Mouse (Mus musculus): ENCODE results near the gene Ankrd33b. TPM values are rescaled to one million over a fixed set of nuclear protein-coding genes. Genes with fewer than 3 reads are reported as not detected.

The Ankrd33b gene
- polyA plus RNA-seq, 1 experiment: 0.52 TPM

DNA sequence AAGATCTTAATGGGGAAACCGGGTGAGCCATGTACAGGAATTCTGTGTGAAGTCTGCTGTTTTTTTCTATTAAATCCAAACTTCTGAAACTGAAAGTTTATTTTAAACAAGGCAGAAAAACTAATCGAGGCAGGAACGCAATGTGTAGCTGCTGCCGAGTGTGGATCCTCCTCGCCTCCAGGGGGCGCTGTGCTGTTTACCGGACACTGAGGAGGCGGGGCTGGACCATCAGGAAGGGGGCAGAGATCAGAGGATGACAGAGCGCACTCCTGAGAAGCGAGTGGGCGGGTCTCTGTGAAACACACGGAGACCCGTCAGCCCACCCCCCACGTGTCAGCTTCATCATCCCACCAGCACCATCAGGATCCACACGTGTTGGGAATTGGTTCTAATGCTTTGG lies 58.0 kb downstream of the Ankrd33b start:
- H3K27ac ChIP-seq (ENCODE audit: insufficient read depth, low read depth, low read length): no peak overlapping the region
- no peak overlapping the region for H3K4me3 ChIP-seq (ENCODE audit: low read depth, low read length)
- peaks cover 14% of the 10 kb centered on the region for H3K27me3 ChIP-seq (ENCODE audit: control insufficient read depth, insufficient read depth, low read length)
- TF ChIP-seq POLR2A (IDR thresholded peaks at IDR 0.05; ENCODE audit: low read depth, low read length) (no peak), CTCF (IDR thresholded peaks at IDR 0.05; ENCODE audit: extremely low read depth, insufficient read length, insufficient replicate concordance, low read depth, low read length) (peak; percentile 41; the same call in 1 of the 2 replicates)
- 76% methylated on average over 15 of the region's 15 CpGs for WGBS
- no peaks in the 10 kb centered on the region for H3K4me1 ChIP-seq (ENCODE audit: control insufficient read depth, insufficient read depth, insufficient read length, low read length)
- no peaks in the 10 kb centered on the region for H3K36me3 ChIP-seq (ENCODE audit: control insufficient read depth, insufficient read depth, low read length)

DNA sequence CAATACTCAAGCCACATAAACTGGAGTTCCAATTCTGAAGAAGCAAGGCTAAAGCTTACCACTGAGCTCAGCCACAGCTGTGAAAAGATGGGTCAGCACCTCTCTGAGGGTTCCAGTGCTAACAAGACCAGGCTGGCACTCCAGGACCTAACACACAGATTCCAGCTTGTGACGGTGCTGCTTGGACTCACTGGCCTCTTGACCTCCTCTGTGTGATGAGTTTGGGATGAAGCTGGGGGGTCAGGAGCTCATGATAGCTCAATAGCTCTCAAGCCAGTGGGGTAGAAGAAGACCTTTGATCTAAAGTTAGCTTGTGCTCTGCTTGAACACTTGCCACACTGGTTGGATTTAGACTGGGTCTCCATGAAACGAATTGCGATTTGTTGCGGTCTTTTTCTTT lies 60.8 kb downstream of the Ankrd33b start:
- H3K27me3 ChIP-seq (ENCODE audit: control insufficient read depth, insufficient read depth, low read length): peaks cover 10% of the 10 kb centered on the region
- TF ChIP-seq CTCF (IDR thresholded peaks at IDR 0.05; ENCODE audit: extremely low read depth, insufficient read length, insufficient replicate concordance, low read depth, low read length) (no peak), POLR2A (IDR thresholded peaks at IDR 0.05; ENCODE audit: low read depth, low read length) (no peak)
- no peaks in the 10 kb centered on the region for H3K36me3 ChIP-seq (ENCODE audit: control insufficient read depth, insufficient read depth, low read length)
- H3K4me1 ChIP-seq (ENCODE audit: control insufficient read depth, insufficient read depth, insufficient read length, low read length): no peaks in the 10 kb centered on the region
- WGBS: 95% methylated on average over 4 of the region's 4 CpGs
- no peak overlapping the region for H3K27ac ChIP-seq (ENCODE audit: insufficient read depth, low read depth, low read length)
- no peak overlapping the region for H3K4me3 ChIP-seq (ENCODE audit: low read depth, low read length)

DNA sequence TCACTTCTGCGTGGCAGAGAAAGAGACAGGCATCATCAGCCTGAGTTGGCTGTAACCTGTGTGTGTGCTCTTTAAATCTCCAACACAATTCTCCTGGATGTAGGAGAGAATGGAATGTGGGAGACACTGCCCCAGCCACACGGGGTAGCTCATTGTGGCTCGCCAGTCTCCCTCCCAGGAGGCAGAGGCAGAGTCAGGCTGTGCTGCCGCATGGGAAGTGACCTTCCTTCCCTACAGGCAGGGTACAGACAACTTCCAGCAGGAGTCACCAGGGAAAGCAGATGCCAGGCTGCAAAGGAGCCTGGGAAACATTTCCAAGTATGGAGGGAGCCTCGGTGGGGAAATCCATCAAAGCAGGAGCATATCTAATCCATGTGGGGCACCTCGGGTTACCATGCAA lies 62.3 kb downstream of the Ankrd33b start:
- Histone ChIP-seq H3K4me3 (ENCODE audit: low read depth, low read length) (no peak overlapping the region), H3K36me3 (ENCODE audit: control insufficient read depth, insufficient read depth, low read length) (no peaks in the 10 kb centered on the region), H3K27me3 (ENCODE audit: control insufficient read depth, insufficient read depth, low read length) (peaks cover 8% of the 10 kb centered on the region; the same call in 1 of the 2 replicates), H3K27ac (ENCODE audit: insufficient read depth, low read depth, low read length) (no peak overlapping the region), H3K4me1 (ENCODE audit: control insufficient read depth, insufficient read depth, insufficient read length, low read length) (no peaks in the 10 kb centered on the region)
- TF ChIP-seq CTCF (IDR thresholded peaks at IDR 0.05; ENCODE audit: extremely low read depth, insufficient read length, insufficient replicate concordance, low read depth, low read length): no peak
- no peak for TF ChIP-seq POLR2A (IDR thresholded peaks at IDR 0.05; ENCODE audit: low read depth, low read length)
- whole genome bisulfite sequencing: 53% methylated on average over 6 of the region's 6 CpGs

DNA sequence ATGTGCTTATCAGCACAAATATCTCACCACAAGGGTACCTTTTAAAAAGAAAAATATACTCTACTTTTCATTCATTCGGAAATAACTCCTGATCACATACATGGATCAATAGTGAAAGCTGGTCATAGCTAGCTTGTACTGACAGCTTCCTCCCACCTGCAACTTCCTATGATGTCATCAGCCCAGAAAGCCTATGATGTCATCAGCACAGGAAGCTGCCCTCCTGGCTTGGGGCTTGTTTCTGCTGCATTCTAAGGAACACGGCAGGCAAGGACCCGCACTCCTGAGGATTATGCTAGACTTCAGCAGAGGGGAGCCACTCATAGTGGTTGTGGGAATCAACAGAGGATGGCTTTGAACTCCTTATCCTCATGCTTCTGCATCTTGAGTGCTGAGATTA lies 63.2 kb downstream of the Ankrd33b start:
- Histone ChIP-seq H3K27me3 (ENCODE audit: control insufficient read depth, insufficient read depth, low read length) (peaks cover 8% of the 10 kb centered on the region; the same call in 1 of the 2 replicates), H3K27ac (ENCODE audit: insufficient read depth, low read depth, low read length) (no peak overlapping the region), H3K4me1 (ENCODE audit: control insufficient read depth, insufficient read depth, insufficient read length, low read length) (no peaks in the 10 kb centered on the region), H3K36me3 (ENCODE audit: control insufficient read depth, insufficient read depth, low read length) (no peaks in the 10 kb centered on the region), H3K4me3 (ENCODE audit: low read depth, low read length) (no peak overlapping the region)
- 89% methylated on average over 3 of the region's 3 CpGs for WGBS
- TF ChIP-seq POLR2A (IDR thresholded peaks at IDR 0.05; ENCODE audit: low read depth, low read length): no peak
- no peak for TF ChIP-seq CTCF (IDR thresholded peaks at IDR 0.05; ENCODE audit: extremely low read depth, insufficient read length, insufficient replicate concordance, low read depth, low read length)

DNA sequence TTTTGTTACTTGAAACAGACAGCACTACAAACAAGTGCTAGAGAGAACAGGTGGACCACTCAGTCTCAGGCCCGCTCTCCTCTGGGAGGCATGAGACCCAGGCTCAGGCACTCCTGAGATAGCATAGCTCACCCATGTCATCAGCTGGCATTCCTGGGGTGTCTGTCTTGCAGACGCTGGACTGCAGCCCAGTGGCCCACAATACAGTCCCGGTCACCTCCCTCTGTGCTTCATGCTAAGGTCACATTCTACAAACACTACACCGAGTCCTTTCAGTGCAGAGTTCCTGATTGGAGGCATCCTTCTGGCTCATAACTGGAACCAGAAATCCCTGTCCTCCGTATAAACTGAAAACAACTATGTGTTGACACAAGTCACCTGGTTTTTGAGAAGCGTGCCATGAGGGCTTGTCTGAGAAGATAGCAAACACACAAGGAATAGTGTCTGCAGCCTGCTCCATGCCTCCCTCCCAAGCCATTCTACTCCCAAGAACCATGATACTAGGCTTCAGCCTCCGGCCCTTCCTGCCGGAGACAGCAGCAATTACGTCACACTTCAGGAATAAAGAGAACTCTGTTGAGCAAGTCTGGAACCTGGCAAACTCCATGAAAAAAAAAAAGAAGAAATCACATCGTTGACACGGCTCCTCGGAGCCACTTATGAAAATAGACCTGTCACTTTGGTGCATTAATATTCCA lies 65.1 kb downstream of the Ankrd33b start:
- Histone ChIP-seq H3K36me3 (ENCODE audit: control insufficient read depth, insufficient read depth, low read length) (no peaks in the 10 kb centered on the region), H3K27me3 (ENCODE audit: control insufficient read depth, insufficient read depth, low read length) (0 out of 2 replicates have a peak, but pooled peaks cover 2% of the 10 kb centered on the region), H3K4me1 (ENCODE audit: control insufficient read depth, insufficient read depth, insufficient read length, low read length) (no peaks in the 10 kb centered on the region), H3K4me3 (ENCODE audit: low read depth, low read length) (no peak overlapping the region), H3K27ac (ENCODE audit: insufficient read depth, low read depth, low read length) (no peak overlapping the region)
- TF ChIP-seq CTCF (IDR thresholded peaks at IDR 0.05; ENCODE audit: extremely low read depth, insufficient read length, insufficient replicate concordance, low read depth, low read length) (no peak), POLR2A (IDR thresholded peaks at IDR 0.05; ENCODE audit: low read depth, low read length) (no peak)
- WGBS: 25% methylated on average over 12 of the region's 12 CpGs

DNA sequence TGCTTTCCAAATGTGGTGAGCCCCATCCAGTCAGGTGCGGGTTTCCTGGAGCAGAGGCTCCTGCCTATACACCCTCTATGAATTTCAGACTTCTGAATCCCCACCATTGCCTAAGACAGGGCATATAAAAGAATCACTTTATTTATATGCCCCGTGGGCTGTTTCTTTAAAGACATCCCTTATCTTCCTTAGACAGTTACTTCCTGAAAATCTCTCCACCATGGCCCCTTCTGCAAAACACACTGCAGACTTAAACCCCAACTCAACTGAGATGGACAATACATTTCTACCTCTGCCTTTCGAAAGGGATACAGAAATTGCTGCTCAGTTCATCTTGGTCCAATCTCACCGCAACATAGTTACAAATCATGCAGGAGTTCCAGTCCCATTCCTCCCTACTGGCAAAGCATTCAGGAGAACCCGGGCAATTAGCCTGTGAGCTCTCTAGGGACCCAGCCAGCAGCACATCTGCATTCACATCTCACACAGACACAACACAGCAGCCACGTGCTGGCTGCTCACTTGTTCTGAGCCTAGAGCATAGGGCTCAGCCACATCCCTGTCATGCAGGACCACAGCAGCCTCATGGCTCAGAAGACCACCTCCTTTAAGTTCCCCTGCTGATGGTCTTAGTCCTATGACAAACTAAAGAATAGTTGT lies 68.1 kb downstream of the Ankrd33b start:
- Histone ChIP-seq H3K4me1 (ENCODE audit: control insufficient read depth, insufficient read depth, insufficient read length, low read length) (no peaks in the 10 kb centered on the region), H3K4me3 (ENCODE audit: low read depth, low read length) (no peak overlapping the region), H3K27ac (ENCODE audit: insufficient read depth, low read depth, low read length) (no peak overlapping the region), H3K27me3 (ENCODE audit: control insufficient read depth, insufficient read depth, low read length) (peaks cover 8% of the 10 kb centered on the region), H3K36me3 (ENCODE audit: control insufficient read depth, insufficient read depth, low read length) (no peaks in the 10 kb centered on the region)
- WGBS: 57% methylated on average over 6 of the region's 6 CpGs
- TF ChIP-seq CTCF (IDR thresholded peaks at IDR 0.05; ENCODE audit: extremely low read depth, insufficient read length, insufficient replicate concordance, low read depth, low read length) (no peak), POLR2A (IDR thresholded peaks at IDR 0.05; ENCODE audit: low read depth, low read length) (no peak)

DNA sequence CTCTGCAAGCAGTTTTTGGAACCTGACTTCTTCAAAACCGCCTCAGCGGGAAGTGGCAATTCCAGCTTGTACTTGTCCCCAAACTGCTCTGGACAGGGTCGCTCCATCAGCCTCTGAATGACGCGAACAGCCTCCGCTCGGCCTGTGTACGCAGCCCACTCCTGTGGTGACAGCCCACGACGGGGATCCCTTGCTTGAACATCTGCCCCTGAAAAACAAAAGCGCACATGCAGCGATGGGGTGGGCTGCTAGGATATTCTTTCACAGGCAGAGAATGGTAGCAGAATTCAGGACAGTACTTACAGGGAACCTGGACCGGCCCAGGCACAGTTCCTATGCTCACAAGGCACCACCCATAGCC lies 69.8 kb downstream of the Ankrd33b start:
- H3K27me3 ChIP-seq (ENCODE audit: control insufficient read depth, insufficient read depth, low read length): peaks cover 8% of the 10 kb centered on the region
- no peak overlapping the region for H3K4me3 ChIP-seq (ENCODE audit: low read depth, low read length)
- WGBS: 41% methylated on average over 13 of the region's 13 CpGs
- TF ChIP-seq CTCF (IDR thresholded peaks at IDR 0.05; ENCODE audit: extremely low read depth, insufficient read length, insufficient replicate concordance, low read depth, low read length): no peak; the same call in 1 of the 2 replicates
- no peak for TF ChIP-seq POLR2A (IDR thresholded peaks at IDR 0.05; ENCODE audit: low read depth, low read length)
- no peaks in the 10 kb centered on the region for H3K36me3 ChIP-seq (ENCODE audit: control insufficient read depth, insufficient read depth, low read length)
- no peak overlapping the region for H3K27ac ChIP-seq (ENCODE audit: insufficient read depth, low read depth, low read length)
- H3K4me1 ChIP-seq (ENCODE audit: control insufficient read depth, insufficient read depth, insufficient read length, low read length): no peaks in the 10 kb centered on the region

Data from small intestine, adult 2 months (tissue).